Mouse (Mus musculus) heart, postnatal 0 days (tissue): ENCODE measurements around the gene Fam187b. TPM values are rescaled to one million over a fixed set of nuclear protein-coding genes. Genes with fewer than 3 reads are reported as not detected.

Experiments used
- ATAC-seq: fragments of 200-750 bp; cut with Nextera tagmentation; 2 replicates; pipeline ENCODE4 v1.8.0; 2017; ENCODE audit warnings: low read depth, moderate number of reproducible peaks, moderate library complexity; ENCODE audit not compliant: insufficient read depth
- DNase-seq: peaks from one replicate; pipeline ENCODE4 v3.0.0-alpha.2; 2016; ENCODE audit warnings: low spot score
- H3K27ac ChIP-seq: fragments of 300-500 bp; sonication (generic); 2 replicates; pipeline ENCODE4 v1.5.1; 2014; ENCODE audit warnings: low read depth, mild to moderate bottlenecking
- H3K27me3 ChIP-seq: fragments of 300-500 bp; sonication (generic); 2 replicates; pipeline ENCODE4 v1.6.1; 2014; ENCODE audit warnings: low read length, mixed read lengths; ENCODE audit not compliant: control insufficient read depth, insufficient read depth
- H3K36me3 ChIP-seq: fragments of 300-500 bp; sonication (generic); replicated peaks from 2 replicates; pipeline ENCODE4 v1.6.1; 2014; ENCODE audit warnings: low read length, mixed read lengths; ENCODE audit not compliant: control insufficient read depth, insufficient read depth
- H3K4me1 ChIP-seq: fragments of 300-500 bp; sonication (generic); 2 replicates; pipeline ENCODE4 v1.6.1; 2014; ENCODE audit warnings: antibody characterized with exemption; ENCODE audit not compliant: control insufficient read depth, insufficient read depth
- H3K4me2 ChIP-seq: fragments of 300-500 bp; sonication (generic); 2 replicates; pipeline ENCODE4 v1.6.1; 2014; ENCODE audit warnings: low read depth, mild to moderate bottlenecking, low read length, moderate library complexity
- H3K4me3 ChIP-seq: fragments of 300-500 bp; sonication (generic); 2 replicates; pipeline ENCODE4 v1.5.1; 2014; ENCODE audit warnings: low read depth, low read length
- H3K9ac ChIP-seq: fragments of 300-500 bp; sonication (generic); replicated peaks from 2 replicates; pipeline ENCODE4 v1.6.1; 2014; ENCODE audit warnings: low read depth, low read length, mixed read lengths
- H3K9me3 ChIP-seq: fragments of 300-500 bp; sonication (generic); replicated peaks from 2 replicates; pipeline ENCODE4 v1.6.1; 2016; ENCODE audit warnings: low read length; ENCODE audit not compliant: control insufficient read depth
- CTCF ChIP-seq: IDR thresholded peaks from 2 replicates; pipeline ENCODE4 v1.5.1; 2016; ENCODE audit warnings: antibody characterized with exemption, control low read depth, low read depth
- EP300 ChIP-seq: IDR thresholded peaks from 2 replicates; pipeline ENCODE4 v1.6.1; 2016; ENCODE audit warnings: antibody characterized with exemption, low read depth
- WGBS: fragments of 180-500 bp; shearing (Covaris S2); extraction: QIAGEN DNeasy Blood & Tissue Kit; methylation state at CpG from one replicate; pipeline ENCODE4 v1.1.7; 2014; 5-methylcytosine and 5-hydroxymethylcytosine counted together
- polyA plus RNA-seq: library from polyadenylated mRNA; unstranded; fragments of >200 nt; fragmentation: Nextera tagmentation; extraction: Ambion mirVana; gene quantifications from 2 replicates; pipeline ENCODE4 v1.2.1, GENCODE M21; 2015
- total RNA-seq: library from RNA; depleted of rRNA; stranded (reverse); fragments of >200 nt; gene quantifications from 2 replicates; pipeline ENCODE4 v1.2.3, GENCODE M21; 2014; ENCODE audit warnings: low replicate concordance

The Fam187b gene
- total and polyA plus RNA-seq, 2 experiments from 2014 or later, result 0.18 TPM; not detected in 1

- peaks cover 45% of the 10 kb centered on the region for H3K36me3 ChIP-seq
- TF ChIP-seq CTCF, result no peak
- TF ChIP-seq EP300, result no peak
- peak overlapping the region; percentile 99 for H3K27ac ChIP-seq
- no peaks in the 10 kb centered on the region for H3K9me3 ChIP-seq
- H3K4me2 ChIP-seq, result peak overlapping the region; percentile 92
- H3K4me1 ChIP-seq, result peaks cover 20% of the 10 kb centered on the region
- WGBS, result 0% methylated on average over 24 of the region's 49 CpGs
- DNase-seq (no peak), ATAC-seq (peak; percentile 42)
- H3K27me3 ChIP-seq, result no peaks in the 10 kb centered on the region
- H3K9ac ChIP-seq, result peak overlapping the region; percentile 100
- H3K4me3 ChIP-seq, result peak overlapping the region; percentile 99
These were observed 17.2 kb upstream of the Fam187b start for GRCm38 (mm10) chr7:30956357-30956751.

GRCm38 (mm10) chr7:30956756-30957366 lies 16.7 kb upstream of the Fam187b start, which contains the start of gene Usf2:
Gene Usf2, minus strand, starts transcription at chr7:30956803.
- TF ChIP-seq EP300, result 0 out of 2 replicates have a peak, but pooled peaks have one; percentile 11
- no peak for TF ChIP-seq CTCF
- 0% methylated on average over 16 of the region's 82 CpGs for WGBS
- peaks cover 40% of the 10 kb centered on the region for H3K36me3 ChIP-seq
- peak within 1 kb of the TSS; percentile 92 for H3K4me2 ChIP-seq
- peak within 1 kb of the TSS; percentile 99 for H3K27ac ChIP-seq
- H3K9ac ChIP-seq, result peak within 1 kb of the TSS; percentile 100
- H3K9me3 ChIP-seq, result no peaks in the 10 kb centered on the region
- ATAC-seq (peak; percentile 72), DNase-seq (peak; percentile 88)
- H3K4me3 ChIP-seq, result peak within 1 kb of the TSS; percentile 99
- peaks cover 20% of the 10 kb centered on the region for H3K4me1 ChIP-seq
- no peaks in the 10 kb centered on the region for H3K27me3 ChIP-seq

- peak; percentile 61 for ATAC-seq
- H3K4me3 ChIP-seq, result peak overlapping the region; percentile 99
- TF ChIP-seq CTCF, result no peak
- TF ChIP-seq EP300, result 0 out of 2 replicates have a peak, but pooled peaks have one; percentile 37
- WGBS, result 0% methylated on average over 43 of the region's 43 CpGs
- peak; percentile 79 for DNase-seq
- H3K4me1 ChIP-seq, result peaks cover 20% of the 10 kb centered on the region
- peaks cover 35% of the 10 kb centered on the region for H3K36me3 ChIP-seq
- peak overlapping the region; percentile 100 for H3K9ac ChIP-seq
- peak overlapping the region; percentile 92 for H3K4me2 ChIP-seq
- peak overlapping the region; percentile 99 for H3K27ac ChIP-seq
- no peaks in the 10 kb centered on the region for H3K27me3 ChIP-seq
- no peaks in the 10 kb centered on the region for H3K9me3 ChIP-seq
These were observed 16.2 kb upstream of the Fam187b start for GRCm38 (mm10) chr7:30957367-30957783.

- Histone ChIP-seq H3K27me3 (no peaks in the 10 kb centered on the region), H3K4me3 (peak overlapping the region; percentile 99), H3K9me3 (no peaks in the 10 kb centered on the region), H3K27ac (peak overlapping the region; percentile 99), H3K4me2 (peak overlapping the region; percentile 92), H3K36me3 (peaks cover 28% of the 10 kb centered on the region), H3K9ac (peak overlapping the region; percentile 100), H3K4me1 (peaks cover 24% of the 10 kb centered on the region)
- ATAC-seq (no peak), DNase-seq (no peak)
- no peak for TF ChIP-seq EP300
- no peak for TF ChIP-seq CTCF
- WGBS, result 76% methylated on average over 28 of the region's 28 CpGs
These were observed 15.3 kb upstream of the Fam187b start for GRCm38 (mm10) chr7:30958109-30958865.

GRCm38 (mm10) chr7:30958866-30959487 lies 14.6 kb upstream of the Fam187b start:
- Histone ChIP-seq H3K27ac (no peak overlapping the region), H3K9me3 (no peaks in the 10 kb centered on the region), H3K27me3 (no peaks in the 10 kb centered on the region), H3K36me3 (peaks cover 21% of the 10 kb centered on the region), H3K4me3 (no peak overlapping the region), H3K9ac (no peak overlapping the region), H3K4me2 (no peak overlapping the region), H3K4me1 (peaks cover 29% of the 10 kb centered on the region)
- WGBS, result 95% methylated on average over 9 of the region's 9 CpGs
- DNase-seq, result no peak
- TF ChIP-seq CTCF, result no peak
- peak; percentile 28; the same call in 1 of the 2 replicates for TF ChIP-seq EP300
- ATAC-seq, result no peak
